Mouse (Mus musculus): ENCODE measurements around the gene Ift27. TPM values are rescaled to one million over a fixed set of nuclear protein-coding genes. Genes with fewer than 3 reads are reported as not detected.

Ift27 gene
- polyA plus RNA-seq, 1 experiment: 62.2 TPM

DNA sequence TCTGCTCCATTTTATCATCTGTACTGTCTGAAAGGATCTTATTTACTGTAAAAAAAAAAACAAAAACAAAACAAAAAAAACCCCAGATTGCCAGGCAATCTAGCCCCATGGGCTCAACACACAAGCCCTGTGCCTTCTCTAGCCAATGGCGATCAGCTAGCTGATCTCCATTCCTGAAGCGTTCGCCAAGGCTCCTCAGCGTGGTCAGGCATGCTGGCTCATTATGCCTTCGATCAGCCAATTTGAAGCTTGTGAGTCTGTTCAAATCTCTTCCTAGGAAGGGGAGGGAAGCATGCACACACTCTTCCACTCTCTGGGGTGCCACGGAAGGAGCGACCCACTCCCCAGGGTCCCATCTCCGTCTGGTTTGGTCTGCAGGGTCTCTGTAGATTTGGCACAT, 16.6 kb downstream of the Ift27 start:
- Histone ChIP-seq H3K4me3 (ENCODE audit: control insufficient read depth, low read depth, low read length) (no peak overlapping the region), H3K36me3 (ENCODE audit: control insufficient read depth, insufficient read depth, low read length) (no peaks in the 10 kb centered on the region), H3K27ac (ENCODE audit: control insufficient read depth, insufficient read depth, low read depth, low read length) (no peak overlapping the region), H3K4me1 (ENCODE audit: control insufficient read depth, insufficient read depth, low read length) (no peaks in the 10 kb centered on the region), H3K27me3 (ENCODE audit: control insufficient read depth, insufficient read depth, low read length) (no peaks in the 10 kb centered on the region)
- TF ChIP-seq CTCF (IDR thresholded peaks at IDR 0.05; ENCODE audit: control insufficient read depth, insufficient read depth, insufficient replicate concordance, low read depth, low read length): no peak
- TF ChIP-seq POLR2A (IDR thresholded peaks at IDR 0.05; ENCODE audit: control insufficient read depth, low read depth, low read length): no peak

DNA sequence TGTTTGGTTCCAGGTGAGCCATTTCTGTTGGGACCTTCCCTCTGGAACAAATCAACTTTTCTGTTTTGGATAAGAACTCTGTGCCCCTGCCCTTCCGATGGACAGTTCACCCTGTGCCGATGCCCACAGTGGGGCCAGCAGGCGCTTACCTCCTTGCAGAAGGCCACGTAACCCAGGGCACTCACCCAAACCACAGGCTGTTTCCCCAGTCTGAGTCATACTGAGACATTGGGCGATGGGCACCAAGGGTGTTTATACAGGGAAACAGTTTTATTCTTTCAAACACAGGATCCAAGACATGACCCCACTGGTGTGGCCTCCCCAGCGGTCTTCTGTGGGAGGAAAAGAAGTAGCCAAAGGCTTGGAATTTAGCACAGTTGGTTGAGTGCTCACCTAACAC, 18.5 kb downstream of the Ift27 start:
- TF ChIP-seq POLR2A (IDR thresholded peaks at IDR 0.05; ENCODE audit: control insufficient read depth, low read depth, low read length): no peak
- TF ChIP-seq CTCF (IDR thresholded peaks at IDR 0.05; ENCODE audit: control insufficient read depth, insufficient read depth, insufficient replicate concordance, low read depth, low read length): no peak
- Histone ChIP-seq H3K27me3 (ENCODE audit: control insufficient read depth, insufficient read depth, low read length) (no peaks in the 10 kb centered on the region), H3K4me1 (ENCODE audit: control insufficient read depth, insufficient read depth, low read length) (no peaks in the 10 kb centered on the region), H3K4me3 (ENCODE audit: control insufficient read depth, low read depth, low read length) (no peak overlapping the region), H3K36me3 (ENCODE audit: control insufficient read depth, insufficient read depth, low read length) (no peaks in the 10 kb centered on the region), H3K27ac (ENCODE audit: control insufficient read depth, insufficient read depth, low read depth, low read length) (no peak overlapping the region)

DNA sequence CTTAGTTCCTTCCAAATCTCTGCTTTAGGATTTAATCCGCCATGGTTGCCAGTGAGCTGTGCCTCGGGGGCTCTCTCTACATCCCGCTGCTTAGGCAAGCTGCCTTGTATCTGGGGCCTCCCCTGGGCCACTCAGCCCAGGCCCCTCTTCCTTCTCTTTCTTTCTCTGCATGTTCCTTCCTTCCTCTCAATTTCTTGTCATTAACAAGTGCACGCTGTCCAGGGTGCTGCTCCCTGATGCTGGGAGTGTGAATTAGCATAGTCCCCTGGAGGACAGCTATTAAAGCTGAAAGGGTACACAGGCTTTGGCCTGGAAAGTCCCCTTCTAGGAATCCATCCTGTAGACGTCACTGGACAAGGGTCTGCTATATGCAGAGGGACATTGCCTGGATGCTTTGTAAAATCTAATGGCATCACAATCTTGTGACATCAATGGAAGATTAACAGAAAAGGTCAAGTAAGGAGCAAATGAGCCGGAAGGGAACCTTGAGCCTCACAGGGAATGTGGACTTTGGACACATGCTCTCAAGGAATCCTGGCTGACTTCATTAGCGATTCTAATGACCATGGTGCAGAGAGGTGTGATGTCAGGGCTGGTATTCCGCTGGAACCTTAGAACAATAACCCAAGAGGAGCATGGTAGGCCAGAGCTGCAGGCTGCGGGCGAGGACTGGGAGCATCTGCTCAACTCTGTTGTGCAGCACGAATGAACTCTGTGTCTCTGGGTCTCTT, 20.7 kb downstream of the Ift27 start:
- Histone ChIP-seq H3K36me3 (ENCODE audit: control insufficient read depth, insufficient read depth, low read length) (no peaks in the 10 kb centered on the region), H3K27me3 (ENCODE audit: control insufficient read depth, insufficient read depth, low read length) (no peaks in the 10 kb centered on the region), H3K4me3 (ENCODE audit: control insufficient read depth, low read depth, low read length) (no peak overlapping the region), H3K4me1 (ENCODE audit: control insufficient read depth, insufficient read depth, low read length) (no peaks in the 10 kb centered on the region), H3K27ac (ENCODE audit: control insufficient read depth, insufficient read depth, low read depth, low read length) (no peak overlapping the region)
- TF ChIP-seq POLR2A (IDR thresholded peaks at IDR 0.05; ENCODE audit: control insufficient read depth, low read depth, low read length): no peak

DNA sequence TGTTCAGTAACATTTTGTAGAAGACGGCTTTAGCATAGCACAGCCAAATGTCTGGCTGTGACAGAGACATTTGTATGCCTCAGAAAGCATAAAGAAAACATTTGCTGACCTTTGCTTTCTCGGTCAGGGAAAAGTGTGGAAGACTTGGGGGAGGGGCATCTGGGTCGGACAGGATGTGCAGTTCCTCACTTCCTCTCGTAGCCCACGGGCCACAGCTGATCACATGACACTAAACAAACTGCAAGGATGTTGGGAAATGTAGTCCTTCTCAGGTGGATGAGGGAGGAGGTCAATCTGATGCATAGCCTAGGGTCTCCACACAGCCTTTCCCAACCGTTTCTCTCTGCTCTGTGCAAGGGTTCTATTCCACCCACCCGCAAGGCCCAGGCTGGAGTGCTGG, 25.3 kb downstream of the Ift27 start:
- TF ChIP-seq POLR2A (IDR thresholded peaks at IDR 0.05; ENCODE audit: control insufficient read depth, low read depth, low read length) (no peak), CTCF (IDR thresholded peaks at IDR 0.05; ENCODE audit: control insufficient read depth, insufficient read depth, insufficient replicate concordance, low read depth, low read length) (no peak)
- no peaks in the 10 kb centered on the region for H3K27me3 ChIP-seq (ENCODE audit: control insufficient read depth, insufficient read depth, low read length)
- no peak overlapping the region for H3K27ac ChIP-seq (ENCODE audit: control insufficient read depth, insufficient read depth, low read depth, low read length)
- H3K36me3 ChIP-seq (ENCODE audit: control insufficient read depth, insufficient read depth, low read length): no peaks in the 10 kb centered on the region
- no peaks in the 10 kb centered on the region for H3K4me1 ChIP-seq (ENCODE audit: control insufficient read depth, insufficient read depth, low read length)
- H3K4me3 ChIP-seq (ENCODE audit: control insufficient read depth, low read depth, low read length): no peak overlapping the region

- H3K27me3 ChIP-seq (ENCODE audit: control insufficient read depth, insufficient read depth, low read length): no peaks in the 10 kb centered on the region
- TF ChIP-seq CTCF (IDR thresholded peaks at IDR 0.05; ENCODE audit: control insufficient read depth, insufficient read depth, insufficient replicate concordance, low read depth, low read length) (no peak), POLR2A (IDR thresholded peaks at IDR 0.05; ENCODE audit: control insufficient read depth, low read depth, low read length) (no peak)
- H3K4me1 ChIP-seq (ENCODE audit: control insufficient read depth, insufficient read depth, low read length): no peaks in the 10 kb centered on the region
- H3K27ac ChIP-seq (ENCODE audit: control insufficient read depth, insufficient read depth, low read depth, low read length): no peak overlapping the region
- H3K36me3 ChIP-seq (ENCODE audit: control insufficient read depth, insufficient read depth, low read length): no peaks in the 10 kb centered on the region
- no peak overlapping the region for H3K4me3 ChIP-seq (ENCODE audit: control insufficient read depth, low read depth, low read length)
These were observed 33.7 kb downstream of the Ift27 start for GRCm38 (mm10) chr15:78140226-78140625.

DNA sequence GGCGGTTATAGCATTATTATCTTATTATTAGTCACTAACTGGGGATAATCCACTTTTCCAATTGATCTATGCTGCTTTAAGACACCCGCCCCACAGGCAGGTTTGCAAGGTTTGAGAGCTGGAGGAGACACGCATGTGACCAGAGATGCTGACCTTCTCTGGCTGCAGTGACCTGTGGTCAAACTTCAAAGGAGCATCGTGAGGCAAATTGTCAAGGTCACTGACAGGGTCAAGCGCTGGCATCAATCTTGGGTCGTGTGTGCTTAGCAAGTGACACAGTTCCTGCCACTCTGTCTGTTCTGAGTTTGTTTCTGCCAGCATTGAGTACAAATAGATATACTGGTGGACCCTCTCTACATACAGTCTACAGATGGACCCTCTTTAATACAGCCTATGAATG, 39.3 kb downstream of the Ift27 start:
- Histone ChIP-seq H3K27ac (ENCODE audit: control insufficient read depth, insufficient read depth, low read depth, low read length) (no peak overlapping the region), H3K4me1 (ENCODE audit: control insufficient read depth, insufficient read depth, low read length) (no peaks in the 10 kb centered on the region), H3K27me3 (ENCODE audit: control insufficient read depth, insufficient read depth, low read length) (no peaks in the 10 kb centered on the region), H3K36me3 (ENCODE audit: control insufficient read depth, insufficient read depth, low read length) (no peaks in the 10 kb centered on the region), H3K4me3 (ENCODE audit: control insufficient read depth, low read depth, low read length) (no peak overlapping the region)
- TF ChIP-seq CTCF (IDR thresholded peaks at IDR 0.05; ENCODE audit: control insufficient read depth, insufficient read depth, insufficient replicate concordance, low read depth, low read length) (no peak), POLR2A (IDR thresholded peaks at IDR 0.05; ENCODE audit: control insufficient read depth, low read depth, low read length) (no peak)

GRCm38 (mm10) chr15:78133389-78133788, 40.5 kb downstream of the Ift27 start:
- no peaks in the 10 kb centered on the region for H3K27me3 ChIP-seq (ENCODE audit: control insufficient read depth, insufficient read depth, low read length)
- H3K4me1 ChIP-seq (ENCODE audit: control insufficient read depth, insufficient read depth, low read length): no peaks in the 10 kb centered on the region
- TF ChIP-seq POLR2A (IDR thresholded peaks at IDR 0.05; ENCODE audit: control insufficient read depth, low read depth, low read length): no peak
- TF ChIP-seq CTCF (IDR thresholded peaks at IDR 0.05; ENCODE audit: control insufficient read depth, insufficient read depth, insufficient replicate concordance, low read depth, low read length): no peak
- no peak overlapping the region for H3K4me3 ChIP-seq (ENCODE audit: control insufficient read depth, low read depth, low read length)
- H3K27ac ChIP-seq (ENCODE audit: control insufficient read depth, insufficient read depth, low read depth, low read length): no peak overlapping the region
- no peaks in the 10 kb centered on the region for H3K36me3 ChIP-seq (ENCODE audit: control insufficient read depth, insufficient read depth, low read length)

Data from testis, adult 2 months (tissue).